Mouse (Mus musculus) neural tube, embryonic 15.5 days (tissue): ENCODE measurements around the gene Oprl1. TPM values are rescaled to one million over a fixed set of nuclear protein-coding genes. Genes with fewer than 3 reads are reported as not detected.
A peak's percentile ranks its signal among the peaks of the same experiment; 100 is the strongest.

Source experiments
- ATAC-seq: fragments of 200-750 bp; cut with Nextera tagmentation; 2 replicates; pipeline ENCODE4 v1.8.0; 2017; ENCODE audit warnings: mild to moderate bottlenecking, moderate TSS enrichment, moderate library complexity; ENCODE audit not compliant: low FRiP score
- H3K27ac ChIP-seq: fragments of 300-500 bp; sonication (generic); replicated peaks from 2 replicates; pipeline ENCODE4 v1.5.1; 2015; ENCODE audit warnings: mild to moderate bottlenecking, inconsistent platforms
- H3K27me3 ChIP-seq: fragments of 300-500 bp; sonication (generic); replicated peaks from 2 replicates; pipeline ENCODE4 v1.6.1; 2015; ENCODE audit warnings: inconsistent platforms
- H3K36me3 ChIP-seq: fragments of 300-500 bp; sonication (generic); 2 replicates; pipeline ENCODE4 v1.6.1; 2015; ENCODE audit warnings: inconsistent platforms
- H3K4me1 ChIP-seq: fragments of 300-500 bp; sonication (generic); 2 replicates; pipeline ENCODE4 v1.6.1; 2015; ENCODE audit warnings: inconsistent platforms
- H3K4me2 ChIP-seq: fragments of 300-500 bp; sonication (generic); 2 replicates; pipeline ENCODE4 v1.6.1; 2015; ENCODE audit warnings: inconsistent platforms, mild to moderate bottlenecking, moderate library complexity
- H3K4me3 ChIP-seq: fragments of 300-500 bp; sonication (generic); replicated peaks from 2 replicates; pipeline ENCODE4 v1.5.1; 2015; ENCODE audit warnings: mild to moderate bottlenecking, inconsistent platforms
- H3K9ac ChIP-seq: fragments of 300-500 bp; sonication (generic); replicated peaks from 2 replicates; pipeline ENCODE4 v1.6.1; 2015; ENCODE audit warnings: mild to moderate bottlenecking, inconsistent platforms
- H3K9me3 ChIP-seq: fragments of 300-500 bp; sonication (generic); replicated peaks from 2 replicates; pipeline ENCODE4 v1.6.1; 2016; ENCODE audit warnings: inconsistent platforms
- WGBS: fragments of 180-500 bp; shearing (Covaris S2); methylation state at CpG from one replicate; pipeline ENCODE4 v1.1.7; 2015; ENCODE audit warnings: mixed read lengths; 5-methylcytosine and 5-hydroxymethylcytosine counted together
- polyA plus RNA-seq: library from polyadenylated mRNA; unstranded; fragments of >200 nt; fragmentation: Nextera tagmentation; extraction: Ambion mirVana; gene quantifications from 2 replicates; pipeline ENCODE4 v1.2.1, GENCODE M21; 2015

The Oprl1 gene
- polyA plus RNA-seq, 1 experiment from 2014 or later, result 87.0 TPM

DNA sequence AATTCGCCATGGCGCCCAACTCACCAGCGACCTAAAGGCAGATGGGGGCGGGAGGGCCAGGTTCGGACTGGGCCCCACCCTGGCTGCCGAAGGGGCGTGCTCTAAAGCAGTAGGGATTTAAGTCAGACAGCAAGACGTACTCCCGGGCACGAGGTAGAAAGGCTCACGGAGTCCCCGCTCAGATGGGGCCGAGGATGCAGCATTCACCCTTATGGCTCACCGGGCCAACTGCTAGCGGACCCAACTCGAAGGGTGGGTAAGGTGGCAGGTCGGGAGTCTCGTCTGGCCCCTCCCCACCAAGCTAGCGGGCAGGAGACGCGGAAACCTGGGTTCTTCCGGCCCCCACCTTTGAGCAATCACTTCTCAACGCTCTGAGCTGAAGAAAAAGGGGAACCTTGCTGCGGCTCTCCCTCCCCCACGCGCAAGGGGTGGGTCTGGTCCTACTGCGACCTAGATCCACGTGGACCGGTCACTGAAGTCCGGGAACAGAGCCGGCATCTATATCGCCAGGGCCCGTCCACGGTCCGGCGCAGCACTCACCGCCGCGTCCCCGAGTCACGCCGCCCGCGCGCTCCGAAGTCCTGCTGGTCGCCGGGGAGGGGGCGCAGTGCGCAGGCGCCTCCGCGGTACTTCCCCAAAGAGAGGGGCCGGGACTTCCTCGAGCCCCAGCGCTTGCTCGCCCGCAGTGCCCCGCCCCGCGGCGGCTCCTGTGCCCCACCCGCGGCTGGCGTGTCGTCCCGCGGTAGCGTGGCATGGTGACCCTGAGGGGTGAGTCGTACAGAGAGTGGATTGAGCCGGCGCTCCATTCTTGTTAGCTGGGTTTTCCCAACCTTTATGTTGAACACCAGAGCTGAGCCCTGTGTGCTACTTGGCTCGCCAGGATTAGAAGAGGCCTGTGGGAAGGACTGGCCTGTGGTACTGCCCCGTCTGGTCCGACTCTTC lies 21.2 kb upstream of the Oprl1 start, which contains the start of gene Rgs19:
TSS of gene Rgs19 (minus strand) at position 639 of the 942 bp plus-strand sequence.
- Histone ChIP-seq H3K4me3 (peak within 1 kb of the TSS; percentile 71), H3K27me3 (no peaks in the 10 kb centered on the region), H3K4me1 (peaks cover 36% of the 10 kb centered on the region), H3K9ac (peak within 1 kb of the TSS; percentile 78), H3K9me3 (no peaks in the 10 kb centered on the region), H3K27ac (peak within 1 kb of the TSS; percentile 80), H3K36me3 (peaks cover 11% of the 10 kb centered on the region), H3K4me2 (peak within 1 kb of the TSS; percentile 97)
- under 1% methylated on average over 61 of the region's 75 CpGs for WGBS
- peak; percentile 89 for ATAC-seq

DNA sequence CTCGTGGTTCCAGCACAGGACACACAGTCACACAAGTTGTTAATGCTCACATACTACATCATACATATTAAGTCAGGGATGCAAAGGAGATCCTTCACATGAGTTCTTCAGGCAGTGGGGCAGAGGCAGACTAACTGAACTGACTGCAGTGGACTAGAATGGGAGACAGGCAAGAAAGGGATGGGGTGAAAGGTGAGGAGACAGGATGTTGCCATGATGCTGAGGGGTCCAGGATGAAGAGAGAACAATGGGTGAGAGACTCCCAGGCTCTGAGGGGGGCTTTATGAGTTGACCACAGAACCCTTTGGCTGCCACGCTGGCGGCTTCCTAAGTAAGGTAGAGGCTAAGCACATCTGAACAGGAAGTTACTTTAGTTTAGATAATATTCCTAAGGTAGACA lies 20.2 kb upstream of the Oprl1 start:
- Histone ChIP-seq H3K36me3 (0 out of 2 replicates have a peak, but pooled peaks cover 2% of the 10 kb centered on the region), H3K4me3 (peak overlapping the region; percentile 71; the same call in 1 of the 2 replicates), H3K4me1 (peaks cover 36% of the 10 kb centered on the region), H3K9ac (no peak overlapping the region), H3K27ac (no peak overlapping the region), H3K4me2 (peak overlapping the region; percentile 97), H3K9me3 (no peaks in the 10 kb centered on the region), H3K27me3 (no peaks in the 10 kb centered on the region)
- 94% methylated on average over 3 of the region's 3 CpGs for WGBS
- no peak for ATAC-seq

DNA sequence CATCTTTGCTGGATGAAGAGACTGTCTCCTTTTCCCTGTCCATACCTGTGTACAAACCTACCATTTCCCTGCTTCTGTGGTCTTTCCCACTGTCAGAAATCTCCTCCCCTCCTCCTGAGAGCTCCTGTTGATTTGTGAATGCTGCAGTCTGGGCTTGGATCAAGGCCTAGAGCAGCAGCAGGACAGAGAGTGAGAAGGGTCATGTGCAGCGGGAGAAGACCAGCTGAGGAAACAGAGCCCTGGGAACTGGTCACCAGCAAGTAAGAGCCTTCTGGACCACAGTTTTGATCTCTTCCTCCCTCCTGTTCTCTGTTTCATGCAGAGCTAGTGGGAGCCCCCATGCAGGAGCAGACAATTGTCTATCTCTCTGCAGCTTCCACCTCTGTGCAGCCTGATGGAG lies 19.0 kb upstream of the Oprl1 start:
- 78% methylated on average over 1 of the region's 1 CpGs for WGBS
- peaks cover 29% of the 10 kb centered on the region for H3K4me1 ChIP-seq

DNA sequence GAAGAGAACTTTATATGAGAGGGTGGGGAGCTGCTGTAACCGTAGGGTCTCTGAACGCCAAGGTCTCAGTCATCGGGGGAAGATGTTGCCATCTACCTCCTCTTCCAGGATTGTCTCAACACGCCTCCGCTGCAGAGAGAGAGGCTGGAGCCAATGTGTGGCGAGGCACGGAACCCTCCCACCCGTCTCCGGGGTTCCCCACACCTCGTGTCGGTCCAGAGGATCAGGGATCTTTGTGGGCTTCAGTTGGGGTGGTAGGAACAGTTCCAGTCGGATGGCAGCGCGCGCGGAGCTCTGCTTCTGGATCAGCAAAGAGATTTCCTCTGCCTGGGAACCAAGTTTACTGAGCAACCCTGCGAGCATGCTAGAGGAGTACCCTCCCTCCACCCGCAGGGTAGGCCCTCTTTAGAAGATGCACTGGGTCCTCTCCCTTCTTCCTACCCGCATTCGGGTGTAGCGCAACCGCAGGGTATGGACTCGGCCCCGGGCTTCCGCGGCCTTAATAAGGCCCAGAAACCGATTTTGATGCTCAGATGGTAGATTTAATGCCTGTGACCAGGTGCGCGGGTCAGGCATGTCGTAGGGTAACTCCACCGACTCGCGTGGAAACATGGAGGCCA lies 17.9 kb upstream of the Oprl1 start:
- no peak for ATAC-seq
- 76% methylated on average over 33 of the region's 33 CpGs for WGBS
- no peak overlapping the region for H3K4me2 ChIP-seq

More for the DNA sequence above, 19.0 kb upstream of the Oprl1 start:
- Histone ChIP-seq H3K27ac (no peak overlapping the region), H3K4me2 (no peak overlapping the region), H3K36me3 (no peaks in the 10 kb centered on the region), H3K4me3 (no peak overlapping the region), H3K27me3 (no peaks in the 10 kb centered on the region), H3K9me3 (no peaks in the 10 kb centered on the region), H3K9ac (no peak overlapping the region)
- no peak for ATAC-seq

DNA sequence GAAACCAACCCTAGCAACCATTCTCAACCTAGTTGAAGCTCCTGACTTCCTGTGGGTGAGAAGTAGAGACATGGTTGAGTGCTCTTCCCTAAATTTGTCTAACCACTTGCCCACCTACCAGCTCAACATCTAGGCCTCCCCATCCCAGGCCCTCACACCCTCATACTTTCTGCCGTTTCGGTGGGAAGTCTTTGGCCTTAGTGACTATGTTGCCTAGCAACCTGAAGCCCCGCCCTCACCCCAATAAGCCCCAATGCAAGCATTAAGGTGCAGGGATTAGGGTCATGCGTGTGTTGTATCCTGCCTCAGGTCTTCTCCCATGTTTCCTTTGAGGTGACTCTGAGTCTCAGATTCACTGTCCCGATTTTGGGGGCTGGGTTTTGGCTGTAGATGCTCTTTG lies 16.6 kb upstream of the Oprl1 start, which contains the start of gene Lkaaear1:
TSS of gene Lkaaear1 (minus strand) at position 202 of the 400 bp plus-strand sequence.
- no peaks in the 10 kb centered on the region for H3K36me3 ChIP-seq
- H3K27ac ChIP-seq, result no peak within 1 kb of the TSS
- H3K27me3 ChIP-seq, result no peaks in the 10 kb centered on the region
- no peak within 1 kb of the TSS for H3K4me3 ChIP-seq
- H3K4me1 ChIP-seq, result peaks cover 8% of the 10 kb centered on the region
- no peak within 1 kb of the TSS for H3K4me2 ChIP-seq
- H3K9ac ChIP-seq, result no peak within 1 kb of the TSS
- H3K9me3 ChIP-seq, result no peaks in the 10 kb centered on the region
- WGBS, result 41% methylated on average over 5 of the region's 5 CpGs
- no peak for ATAC-seq

More for the DNA sequence above, 17.9 kb upstream of the Oprl1 start:
- Histone ChIP-seq H3K27me3 (no peaks in the 10 kb centered on the region), H3K36me3 (no peaks in the 10 kb centered on the region), H3K4me1 (peaks cover 20% of the 10 kb centered on the region), H3K4me3 (no peak overlapping the region), H3K9me3 (no peaks in the 10 kb centered on the region), H3K27ac (no peak overlapping the region), H3K9ac (no peak overlapping the region)

DNA sequence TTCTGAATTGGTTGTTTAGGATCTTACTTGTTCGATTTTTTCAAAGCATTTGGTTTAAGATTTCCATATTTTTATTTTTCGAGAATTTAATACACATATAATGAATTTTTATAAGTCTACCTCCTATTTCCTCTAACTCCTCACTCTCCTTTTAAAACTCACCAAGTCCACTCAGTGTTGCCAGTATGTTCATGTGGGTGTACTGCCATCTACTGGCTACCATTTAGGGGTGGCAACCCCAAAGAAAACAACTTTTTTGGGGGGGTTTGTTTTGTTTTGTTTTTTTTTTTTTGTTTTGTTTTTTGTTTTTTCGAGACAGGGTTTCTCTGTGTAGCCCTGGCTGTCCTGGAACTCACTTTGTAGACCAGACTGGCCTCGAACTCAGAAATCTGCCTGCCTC lies 8.1 kb upstream of the Oprl1 start:
- H3K9ac ChIP-seq, result no peak overlapping the region
- no peaks in the 10 kb centered on the region for H3K9me3 ChIP-seq
- WGBS, result 34% methylated on average over 4 of the region's 4 CpGs

DNA sequence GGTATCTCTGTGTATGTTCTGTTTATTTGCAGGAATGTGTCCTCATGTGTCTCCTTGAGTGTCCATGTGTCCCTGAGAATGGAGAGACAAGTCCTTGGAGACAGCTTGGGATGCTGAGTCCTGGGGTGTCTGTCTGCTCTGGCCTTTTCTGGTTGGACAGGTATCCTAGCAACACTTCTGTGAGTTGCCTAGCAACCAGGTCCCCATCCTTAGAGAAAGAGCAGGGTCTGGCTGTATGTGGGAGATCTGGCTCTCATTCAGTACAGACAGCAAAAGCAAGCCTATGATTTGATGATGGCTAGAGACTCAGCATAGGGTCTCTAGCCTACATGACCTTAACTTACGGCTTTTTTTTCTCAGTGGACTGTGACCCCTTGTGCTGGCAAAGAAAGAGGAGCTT lies 1.1 kb upstream of the Oprl1 start:
- Histone ChIP-seq H3K9me3 (no peaks in the 10 kb centered on the region), H3K27me3 (no peaks in the 10 kb centered on the region), H3K9ac (no peak overlapping the region; the same call in 1 of the 2 replicates), H3K4me1 (peaks cover 41% of the 10 kb centered on the region), H3K4me2 (peak overlapping the region; percentile 74), H3K27ac (peak overlapping the region; percentile 88), H3K36me3 (peaks cover 3% of the 10 kb centered on the region), H3K4me3 (no peak overlapping the region)
- peak; percentile 82 for ATAC-seq
- 39% methylated on average over 1 of the region's 1 CpGs for WGBS

More for the DNA sequence above, 8.1 kb upstream of the Oprl1 start:
- no peak overlapping the region for H3K27ac ChIP-seq
- 0 out of 2 replicates have a peak, but pooled peaks cover 2% of the 10 kb centered on the region for H3K27me3 ChIP-seq
- no peaks in the 10 kb centered on the region for H3K4me1 ChIP-seq
- H3K36me3 ChIP-seq, result no peaks in the 10 kb centered on the region
- H3K4me3 ChIP-seq, result no peak overlapping the region
- no peak for ATAC-seq
- no peak overlapping the region for H3K4me2 ChIP-seq

DNA sequence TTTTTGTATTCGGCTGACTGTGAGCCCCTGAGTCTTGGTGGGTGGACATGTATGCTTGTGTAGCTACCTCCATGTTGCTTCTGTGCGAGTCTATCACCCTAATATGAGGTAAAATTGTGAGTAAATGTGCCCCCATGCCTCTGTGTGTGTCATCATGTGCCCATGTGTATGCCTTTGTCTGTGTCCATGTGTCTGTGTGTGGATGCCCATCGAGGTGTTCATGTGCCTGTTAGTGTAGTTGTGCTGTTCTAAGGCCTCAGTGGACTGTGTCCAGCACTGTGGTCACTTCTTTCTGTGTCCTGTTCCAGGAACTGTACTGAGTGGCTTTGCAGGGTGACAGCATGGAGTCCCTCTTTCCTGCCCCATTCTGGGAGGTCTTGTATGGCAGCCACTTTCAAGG lies 566 bp downstream of the Oprl1 start:
- Histone ChIP-seq H3K9ac (peak overlapping the region; percentile 65), H3K9me3 (no peaks in the 10 kb centered on the region), H3K4me2 (peak overlapping the region; percentile 74), H3K4me1 (peaks cover 47% of the 10 kb centered on the region), H3K4me3 (peak overlapping the region; percentile 57), H3K36me3 (peaks cover 19% of the 10 kb centered on the region), H3K27ac (peak overlapping the region; percentile 88), H3K27me3 (no peaks in the 10 kb centered on the region)
- 59% methylated on average over 3 of the region's 3 CpGs for WGBS
- peak; percentile 21; the same call in 1 of the 2 replicates for ATAC-seq

DNA sequence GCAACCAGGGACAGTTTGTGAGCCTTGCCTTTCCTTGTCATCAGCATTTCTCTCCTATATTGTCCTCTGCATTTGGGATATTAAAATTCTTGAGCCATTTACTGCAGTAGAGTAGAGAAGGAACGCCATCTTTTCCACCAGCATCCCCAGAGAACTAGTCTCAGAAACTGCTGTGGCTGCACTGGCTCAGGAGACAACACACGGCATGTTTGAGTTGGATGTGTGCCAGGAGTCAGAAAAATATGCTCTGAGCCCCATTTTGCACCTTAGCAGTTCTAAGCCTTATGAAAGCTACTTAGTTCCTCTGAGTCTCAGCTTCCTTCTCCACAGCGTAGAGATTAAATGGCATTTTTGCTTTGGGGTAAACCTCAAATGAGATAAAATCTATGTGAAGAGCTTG lies 2.2 kb downstream of the Oprl1 start:
- Histone ChIP-seq H3K27me3 (no peaks in the 10 kb centered on the region), H3K36me3 (peaks cover 28% of the 10 kb centered on the region), H3K4me1 (peaks cover 49% of the 10 kb centered on the region), H3K4me2 (peak overlapping the region; percentile 74), H3K27ac (no peak overlapping the region), H3K4me3 (peak overlapping the region; percentile 57), H3K9me3 (no peaks in the 10 kb centered on the region), H3K9ac (no peak overlapping the region)
- WGBS, result 43% methylated on average over 3 of the region's 3 CpGs
- ATAC-seq, result no peak

DNA sequence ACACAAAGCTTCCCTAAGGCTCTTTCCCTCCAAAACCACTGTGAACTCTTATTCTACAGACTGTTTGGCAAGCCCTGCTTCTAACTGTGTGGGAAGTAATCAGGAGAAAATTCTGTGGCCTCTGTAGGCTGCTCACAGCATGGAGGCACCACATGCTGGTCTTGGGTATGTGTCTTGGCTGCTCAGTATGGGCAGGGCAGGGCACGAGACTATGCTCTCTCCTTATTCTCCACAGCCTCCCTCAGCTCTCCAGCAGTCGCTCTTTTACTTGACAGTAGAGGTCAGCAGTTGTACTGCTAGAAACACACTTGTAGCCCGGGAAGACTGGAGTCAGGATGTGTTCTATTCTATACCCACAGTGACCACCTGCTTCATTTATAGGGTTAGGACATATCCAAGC lies 5.2 kb downstream of the Oprl1 start:
- peaks cover 33% of the 10 kb centered on the region for H3K4me1 ChIP-seq
- H3K4me3 ChIP-seq, result no peak overlapping the region
- no peaks in the 10 kb centered on the region for H3K27me3 ChIP-seq
- H3K9ac ChIP-seq, result no peak overlapping the region; the same call in 1 of the 2 replicates
- no peak overlapping the region for H3K27ac ChIP-seq
- H3K9me3 ChIP-seq, result no peaks in the 10 kb centered on the region
- peaks cover 37% of the 10 kb centered on the region for H3K36me3 ChIP-seq
- 34% methylated on average over 3 of the region's 3 CpGs for WGBS
- no peak overlapping the region for H3K4me2 ChIP-seq
- ATAC-seq, result no peak

DNA sequence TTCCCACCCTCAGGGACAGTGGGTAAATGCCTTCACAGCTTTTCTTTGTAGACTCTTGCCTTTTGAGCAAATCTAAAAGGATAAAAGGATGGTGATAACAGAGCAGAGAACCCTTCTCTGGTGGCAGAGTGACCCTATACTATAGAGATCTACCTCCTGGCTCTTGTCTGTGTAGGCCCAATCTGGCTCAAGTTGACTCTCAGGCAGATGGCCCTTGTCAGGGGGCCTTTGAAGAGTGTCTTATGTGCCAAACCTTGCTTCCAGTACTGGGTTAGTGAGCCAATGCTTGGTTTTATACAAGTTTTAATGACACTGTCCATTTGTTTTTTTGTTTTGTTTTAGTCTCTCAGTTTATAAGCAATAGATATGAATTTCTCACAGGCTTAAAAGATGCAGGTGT lies 6.4 kb downstream of the Oprl1 start:
- Histone ChIP-seq H3K4me1 (peaks cover 26% of the 10 kb centered on the region), H3K27me3 (no peaks in the 10 kb centered on the region), H3K36me3 (peaks cover 37% of the 10 kb centered on the region), H3K27ac (no peak overlapping the region), H3K4me2 (no peak overlapping the region), H3K4me3 (no peak overlapping the region), H3K9me3 (no peaks in the 10 kb centered on the region), H3K9ac (no peak overlapping the region)
- ATAC-seq, result no peak
